Mouse (Mus musculus): ENCODE measurements at regions not wholly inside any gene's neighbourhood (a gene's known extent, or its start where the extent isn't known, plus 50 kb on each side); places are given as distances from the start of the nearest gene placed in this dataset.

- Histone ChIP-seq H3K36me3 (ENCODE audit: control insufficient read depth, insufficient read depth) (no peaks in the 10 kb centered on the region), H3K4me2 (ENCODE audit: low read depth, low read length) (no peak overlapping the region), H3K27ac (ENCODE audit: low read length) (0 out of 2 replicates have a peak overlapping the region, but pooled peaks have one; percentile 18), H3K4me3 (ENCODE audit: low read length) (no peak overlapping the region), H3K9me3 (replicated peaks; ENCODE audit: control insufficient read depth, low read length) (no peaks in the 10 kb centered on the region), H3K27me3 (ENCODE audit: control insufficient read depth, insufficient read depth, low read length) (no peaks in the 10 kb centered on the region), H3K9ac (ENCODE audit: low read length) (no peak overlapping the region), H3K4me1 (ENCODE audit: control insufficient read depth, insufficient read depth, low read length) (peaks cover 10% of the 10 kb centered on the region)
- 59% methylated on average over 5 of the region's 5 CpGs for WGBS
- no peak for ATAC-seq (replicated peaks; ENCODE audit: extremely low read depth, insufficient read depth, low FRiP score)
Observed at GRCm38 (mm10) chr7:72971506-72972267, 403.6 kb upstream of the Rgma start.

- WGBS, result 18% methylated on average over 7 of the region's 7 CpGs
- Histone ChIP-seq H3K27me3 (ENCODE audit: control insufficient read depth, insufficient read depth, low read length) (no peaks in the 10 kb centered on the region), H3K9ac (ENCODE audit: low read length) (no peak overlapping the region), H3K36me3 (ENCODE audit: control insufficient read depth, insufficient read depth) (no peaks in the 10 kb centered on the region), H3K9me3 (replicated peaks; ENCODE audit: control insufficient read depth, low read length) (no peaks in the 10 kb centered on the region), H3K4me1 (ENCODE audit: control insufficient read depth, insufficient read depth, low read length) (peaks cover 10% of the 10 kb centered on the region), H3K27ac (ENCODE audit: low read length) (peak overlapping the region; percentile 18), H3K4me2 (ENCODE audit: low read depth, low read length) (no peak overlapping the region), H3K4me3 (ENCODE audit: low read length) (no peak overlapping the region)
- peak; percentile 75 for ATAC-seq (replicated peaks; ENCODE audit: extremely low read depth, insufficient read depth, low FRiP score)
Observed at GRCm38 (mm10) chr7:72972397-72972796, 402.9 kb upstream of the Rgma start.

GRCm38 (mm10) chr7:72973771-72974170 is 401.5 kb upstream of the Rgma start:
- Histone ChIP-seq H3K9me3 (replicated peaks; ENCODE audit: control insufficient read depth, low read length) (no peaks in the 10 kb centered on the region), H3K4me3 (ENCODE audit: low read length) (no peak overlapping the region), H3K9ac (ENCODE audit: low read length) (no peak overlapping the region), H3K4me2 (ENCODE audit: low read depth, low read length) (no peak overlapping the region), H3K4me1 (ENCODE audit: control insufficient read depth, insufficient read depth, low read length) (peaks cover 10% of the 10 kb centered on the region), H3K27ac (ENCODE audit: low read length) (no peak overlapping the region), H3K27me3 (ENCODE audit: control insufficient read depth, insufficient read depth, low read length) (no peaks in the 10 kb centered on the region), H3K36me3 (ENCODE audit: control insufficient read depth, insufficient read depth) (no peaks in the 10 kb centered on the region)
- WGBS, result 57% methylated on average over 3 of the region's 3 CpGs
- ATAC-seq (replicated peaks; ENCODE audit: extremely low read depth, insufficient read depth, low FRiP score), result no peak

- H3K4me1 ChIP-seq (ENCODE audit: control insufficient read depth, insufficient read depth, low read length), result peaks cover 10% of the 10 kb centered on the region
- H3K9me3 ChIP-seq (replicated peaks; ENCODE audit: control insufficient read depth, low read length), result no peaks in the 10 kb centered on the region
- no peaks in the 10 kb centered on the region for H3K27me3 ChIP-seq (ENCODE audit: control insufficient read depth, insufficient read depth, low read length)
- WGBS, result 84% methylated on average over 3 of the region's 3 CpGs
- H3K27ac ChIP-seq (ENCODE audit: low read length), result no peak overlapping the region
- H3K4me2 ChIP-seq (ENCODE audit: low read depth, low read length), result no peak overlapping the region
- no peak for ATAC-seq (replicated peaks; ENCODE audit: extremely low read depth, insufficient read depth, low FRiP score)
- H3K9ac ChIP-seq (ENCODE audit: low read length), result no peak overlapping the region
- H3K4me3 ChIP-seq (ENCODE audit: low read length), result no peak overlapping the region
- no peaks in the 10 kb centered on the region for H3K36me3 ChIP-seq (ENCODE audit: control insufficient read depth, insufficient read depth)
Observed at GRCm38 (mm10) chr7:72974384-72974783, 400.9 kb upstream of the Rgma start.

GRCm38 (mm10) chr7:72990559-72991429 is 384.5 kb upstream of the Rgma start:
- H3K9me3 ChIP-seq (replicated peaks; ENCODE audit: control insufficient read depth, low read length), result peaks cover 5% of the 10 kb centered on the region; the same call in 1 of the 2 replicates
- no peak for ATAC-seq (replicated peaks; ENCODE audit: extremely low read depth, insufficient read depth, low FRiP score)
- no peaks in the 10 kb centered on the region for H3K4me1 ChIP-seq (ENCODE audit: control insufficient read depth, insufficient read depth, low read length)
- no peak overlapping the region for H3K4me2 ChIP-seq (ENCODE audit: low read depth, low read length)
- H3K27me3 ChIP-seq (ENCODE audit: control insufficient read depth, insufficient read depth, low read length), result no peaks in the 10 kb centered on the region
- no peaks in the 10 kb centered on the region for H3K36me3 ChIP-seq (ENCODE audit: control insufficient read depth, insufficient read depth)
- no peak overlapping the region for H3K27ac ChIP-seq (ENCODE audit: low read length)
- WGBS, result 50% methylated on average over 8 of the region's 8 CpGs
- no peak overlapping the region for H3K9ac ChIP-seq (ENCODE audit: low read length)
- no peak overlapping the region for H3K4me3 ChIP-seq (ENCODE audit: low read length)

- no peak overlapping the region for H3K9ac ChIP-seq (ENCODE audit: low read length)
- H3K36me3 ChIP-seq (ENCODE audit: control insufficient read depth, insufficient read depth), result no peaks in the 10 kb centered on the region
- H3K27ac ChIP-seq (ENCODE audit: low read length), result no peak overlapping the region
- H3K9me3 ChIP-seq (replicated peaks; ENCODE audit: control insufficient read depth, low read length), result no peaks in the 10 kb centered on the region; the same call in 1 of the 2 replicates
- WGBS, result 71% methylated on average over 5 of the region's 5 CpGs
- no peak overlapping the region for H3K4me2 ChIP-seq (ENCODE audit: low read depth, low read length)
- ATAC-seq (replicated peaks; ENCODE audit: extremely low read depth, insufficient read depth, low FRiP score), result no peak
- H3K4me3 ChIP-seq (ENCODE audit: low read length), result no peak overlapping the region
- H3K4me1 ChIP-seq (ENCODE audit: control insufficient read depth, insufficient read depth, low read length), result no peaks in the 10 kb centered on the region
- H3K27me3 ChIP-seq (ENCODE audit: control insufficient read depth, insufficient read depth, low read length), result no peaks in the 10 kb centered on the region
Observed at GRCm38 (mm10) chr7:72998374-72998773, 376.9 kb upstream of the Rgma start.

- Histone ChIP-seq H3K9me3 (replicated peaks; ENCODE audit: control insufficient read depth, low read length) (no peaks in the 10 kb centered on the region), H3K27ac (ENCODE audit: low read length) (no peak overlapping the region), H3K9ac (ENCODE audit: low read length) (no peak overlapping the region), H3K36me3 (ENCODE audit: control insufficient read depth, insufficient read depth) (no peaks in the 10 kb centered on the region), H3K4me3 (ENCODE audit: low read length) (no peak overlapping the region), H3K4me1 (ENCODE audit: control insufficient read depth, insufficient read depth, low read length) (no peaks in the 10 kb centered on the region), H3K4me2 (ENCODE audit: low read depth, low read length) (no peak overlapping the region), H3K27me3 (ENCODE audit: control insufficient read depth, insufficient read depth, low read length) (no peaks in the 10 kb centered on the region)
- no peak for ATAC-seq (replicated peaks; ENCODE audit: extremely low read depth, insufficient read depth, low FRiP score)
- 59% methylated on average over 3 of the region's 3 CpGs for WGBS
Observed at GRCm38 (mm10) chr7:73019151-73019550, 356.2 kb upstream of the Rgma start.

- Histone ChIP-seq H3K9ac (ENCODE audit: low read length) (no peak overlapping the region), H3K4me2 (ENCODE audit: low read depth, low read length) (no peak overlapping the region), H3K36me3 (ENCODE audit: control insufficient read depth, insufficient read depth) (no peaks in the 10 kb centered on the region), H3K4me3 (ENCODE audit: low read length) (no peak overlapping the region), H3K27ac (ENCODE audit: low read length) (no peak overlapping the region), H3K4me1 (ENCODE audit: control insufficient read depth, insufficient read depth, low read length) (no peaks in the 10 kb centered on the region), H3K27me3 (ENCODE audit: control insufficient read depth, insufficient read depth, low read length) (no peaks in the 10 kb centered on the region), H3K9me3 (replicated peaks; ENCODE audit: control insufficient read depth, low read length) (no peaks in the 10 kb centered on the region)
- 68% methylated on average over 1 of the region's 1 CpGs for WGBS
- ATAC-seq (replicated peaks; ENCODE audit: extremely low read depth, insufficient read depth, low FRiP score), result no peak
Observed at GRCm38 (mm10) chr7:73019764-73020354, 355.4 kb upstream of the Rgma start.

- H3K4me1 ChIP-seq (ENCODE audit: control insufficient read depth, insufficient read depth, low read length), result no peaks in the 10 kb centered on the region
Observed at GRCm38 (mm10) chr7:73021786-73022185, 353.5 kb upstream of the Rgma start.

More at GRCm38 (mm10) chr7:73021786-73022185, 353.5 kb upstream of the Rgma start:
- no peaks in the 10 kb centered on the region for H3K9me3 ChIP-seq (replicated peaks; ENCODE audit: control insufficient read depth, low read length)
- no peaks in the 10 kb centered on the region for H3K27me3 ChIP-seq (ENCODE audit: control insufficient read depth, insufficient read depth, low read length)
- no peak overlapping the region for H3K4me3 ChIP-seq (ENCODE audit: low read length)
- H3K9ac ChIP-seq (ENCODE audit: low read length), result no peak overlapping the region
- no peaks in the 10 kb centered on the region for H3K36me3 ChIP-seq (ENCODE audit: control insufficient read depth, insufficient read depth)
- ATAC-seq (replicated peaks; ENCODE audit: extremely low read depth, insufficient read depth, low FRiP score), result no peak
- WGBS, result 71% methylated on average over 2 of the region's 2 CpGs
- no peak overlapping the region for H3K27ac ChIP-seq (ENCODE audit: low read length)
- H3K4me2 ChIP-seq (ENCODE audit: low read depth, low read length), result no peak overlapping the region
